Mouse (Mus musculus): ENCODE measurements at regions not wholly inside any gene's neighbourhood (a gene's known extent, or its start where the extent isn't known, plus 50 kb on each side); places are given as distances from the start of the nearest gene placed in this dataset.

GRCm38 (mm10) chr10:118631786-118632185 lies 190.9 kb downstream of the Ifng start:
- TF ChIP-seq CTCF (IDR thresholded peaks at IDR 0.05; ENCODE audit: low read depth, low read length), result no peak
- no peak for TF ChIP-seq GATA1 (IDR thresholded peaks at IDR 0.05; ENCODE audit: borderline replicate concordance, low read length)
- no peak for TF ChIP-seq TAL1 (conservative IDR thresholded peaks at IDR 0.05; ENCODE audit: low read depth, low read length)
- TF ChIP-seq POLR2AphosphoS5 (IDR thresholded peaks at IDR 0.05; ENCODE audit: insufficient replicate concordance, low read depth, low read length), result no peak
- TF ChIP-seq GATA2 (IDR thresholded peaks at IDR 0.05; ENCODE audit: borderline replicate concordance, low read depth, low read length), result no peak

Data from G1E (cell line).